In the genomic region with DNA sequence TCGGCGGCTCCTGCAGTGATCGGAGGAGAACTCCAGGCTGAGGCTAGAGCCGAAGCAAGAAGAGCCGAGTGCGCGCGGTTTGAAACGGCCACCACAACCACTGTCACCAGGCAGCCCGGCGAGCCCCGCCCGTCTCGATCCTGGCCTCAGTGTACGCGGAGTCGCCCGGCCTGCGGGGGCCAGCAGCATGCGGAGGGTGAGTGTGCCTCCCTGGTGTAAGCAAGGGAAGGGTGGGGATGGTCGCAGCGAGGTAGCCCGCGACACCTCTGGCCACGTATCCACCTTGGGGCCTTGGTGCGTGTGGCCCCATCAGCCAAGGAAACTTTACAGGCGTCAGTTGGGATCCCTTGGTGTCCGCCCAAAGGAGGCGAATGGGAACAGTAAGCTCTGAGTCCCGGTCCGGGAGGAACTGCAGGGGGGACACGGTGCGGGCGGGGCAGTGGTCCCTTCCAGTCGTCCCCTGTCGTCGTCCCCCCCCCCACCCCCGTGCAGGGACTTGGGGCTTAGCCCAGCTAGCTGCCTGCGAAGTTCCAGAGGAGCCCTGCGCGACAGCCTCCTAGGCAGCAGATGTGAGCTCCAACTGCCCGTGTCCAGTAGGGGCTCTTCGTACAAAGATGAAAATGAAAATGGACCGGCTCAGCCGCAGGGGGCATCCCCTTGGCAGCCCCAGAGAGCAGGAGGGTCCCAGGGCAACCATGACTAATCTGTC, we compare ENCODE assay signal across 9 mouse cellular contexts. TPM values are rescaled to one million over a fixed set of nuclear protein-coding genes. Genes with fewer than 3 reads are reported as not detected.
A peak's percentile ranks its signal among the peaks of the same experiment; 100 is the strongest.
DNase-seq lines count a peak whose midpoint lies in the region; ATAC-seq and TF ChIP-seq lines count a peak whose summit lies in the region.
"Had no signal": no experiment of that assay in that cellular context is flagged by ENCODE, and none has a peak within 500 bp of the region (broad histone marks: within the 10 kb centered on the region; RNA-seq: fewer than 3 reads in every experiment).

No protein-coding gene starts in this region.

- under 1% methylated on average over 45 of the region's 45 CpGs for WGBS in embryonic facial prominence, embryonic 11.5 days
- 2% methylated on average over 43 of the region's 45 CpGs for WGBS in limb, embryonic 14.5 days
- under 1% methylated on average over 45 of the region's 45 CpGs for WGBS in midbrain, embryonic 15.5 days

- H3K4me1 ChIP-seq in E14TG2a.4 (replicated peaks; ENCODE audit: low read depth, low read length) = peaks cover 12% of the 10 kb centered on the region
- H3K4me1 ChIP-seq in embryonic facial prominence, embryonic 11.5 days (ENCODE audit: control insufficient read depth, insufficient read depth, low read length) = no peaks in the 10 kb centered on the region
- H3K4me1 ChIP-seq in limb, embryonic 14.5 days (ENCODE audit: control insufficient read depth, insufficient read depth, low read length) = peaks cover 7% of the 10 kb centered on the region; the same call in 1 of the 2 replicates
- H3K4me1 ChIP-seq in midbrain, embryonic 15.5 days = peaks cover 12% of the 10 kb centered on the region

- TF ChIP-seq CTCF in E14TG2a.4 (conservative IDR thresholded peaks at IDR 0.05; ENCODE audit: low read length) = no peak

- intact Hi-C loops in heart, postnatal 14 days (cut with DNase I) = no loop called here

- H3K27me3 ChIP-seq in E14TG2a.4 (ENCODE audit: insufficient read depth, low read length) = peaks cover 36% of the 10 kb centered on the region
- peaks cover 6% of the 10 kb centered on the region for H3K27me3 ChIP-seq in embryonic facial prominence, embryonic 11.5 days (ENCODE audit: control insufficient read depth, insufficient read depth, low read length)
- H3K27me3 ChIP-seq in limb, embryonic 14.5 days (ENCODE audit: control insufficient read depth, insufficient read depth, low read length) = peaks cover 22% of the 10 kb centered on the region
- no peaks in the 10 kb centered on the region for H3K27me3 ChIP-seq in midbrain, embryonic 15.5 days (replicated peaks)

- peak overlapping the region; percentile 54 for H3K9ac ChIP-seq in embryonic facial prominence, embryonic 11.5 days (replicated peaks; ENCODE audit: low read length)
- H3K9ac ChIP-seq in limb, embryonic 14.5 days (ENCODE audit: low read depth, low read length, severe bottlenecking) = peak overlapping the region; percentile 50
- peak overlapping the region; percentile 52 for H3K9ac ChIP-seq in midbrain, embryonic 15.5 days

- H3K4me2 ChIP-seq in embryonic facial prominence, embryonic 11.5 days (ENCODE audit: low read depth, low read length) = peak overlapping the region; percentile 92
- peak overlapping the region; percentile 86 for H3K4me2 ChIP-seq in limb, embryonic 14.5 days (replicated peaks; ENCODE audit: low read depth, low read length, severe bottlenecking)
- H3K4me2 ChIP-seq in midbrain, embryonic 15.5 days = peak overlapping the region; percentile 97

- no peaks in the 10 kb centered on the region for H3K36me3 ChIP-seq in E14TG2a.4 (ENCODE audit: insufficient read depth, low read length)
- no peaks in the 10 kb centered on the region for H3K36me3 ChIP-seq in embryonic facial prominence, embryonic 11.5 days (replicated peaks; ENCODE audit: control insufficient read depth, insufficient read depth, low read depth, low read length)
- no peaks in the 10 kb centered on the region for H3K36me3 ChIP-seq in limb, embryonic 14.5 days (ENCODE audit: control insufficient read depth, insufficient read depth, low read length)
- no peaks in the 10 kb centered on the region for H3K36me3 ChIP-seq in midbrain, embryonic 15.5 days (replicated peaks)

- DNase-seq in adrenal gland, adult 18-20 months (ENCODE audit: low spot score in 2 of 2) = peak; percentile 18 to 33
- no peak for DNase-seq in adrenal gland, adult 8-10 months
- peak; percentile 34 for DNase-seq in embryonic facial prominence, embryonic 11.5 days (ENCODE audit: low spot score)
- peak; percentile 3 to 10 for DNase-seq in heart, postnatal 14 days
- no peak for DNase-seq in limb, embryonic 14.5 days (ENCODE audit: low spot score)
- DNase-seq in thymus, postnatal 10 days (ENCODE audit: low spot score in 2 of 2) = no peak

- H3K4me3 ChIP-seq in E14TG2a.4 (replicated peaks; ENCODE audit: low read length) = peak overlapping the region; percentile 75
- H3K4me3 ChIP-seq in embryonic facial prominence, embryonic 11.5 days (ENCODE audit: low read depth, low read length) = peak overlapping the region; percentile 42
- peak overlapping the region; percentile 41 for H3K4me3 ChIP-seq in limb, embryonic 14.5 days (replicated peaks; ENCODE audit: low read length)
- peak overlapping the region; percentile 47 for H3K4me3 ChIP-seq in midbrain, embryonic 15.5 days

- ATAC-seq in embryonic facial prominence, embryonic 11.5 days (replicated peaks; ENCODE audit: insufficient number of reproducible peaks, low FRiP score, low TSS enrichment, low read depth) = peak; percentile 56
- no peak for ATAC-seq in limb, embryonic 14.5 days (ENCODE audit: low FRiP score, low read depth)
- ATAC-seq in midbrain, embryonic 15.5 days (replicated peaks) = peak; percentile 72

- no peak overlapping the region for H3K27ac ChIP-seq in embryonic facial prominence, embryonic 11.5 days (replicated peaks; ENCODE audit: low read depth, low read length)
- no peak overlapping the region for H3K27ac ChIP-seq in limb, embryonic 14.5 days (replicated peaks; ENCODE audit: low read depth, low read length)
- no peak overlapping the region for H3K27ac ChIP-seq in midbrain, embryonic 15.5 days

- H3K9me3 ChIP-seq in E14TG2a.4 (ENCODE audit: low read length) = no peaks in the 10 kb centered on the region
- no peaks in the 10 kb centered on the region for H3K9me3 ChIP-seq in embryonic facial prominence, embryonic 11.5 days (replicated peaks; ENCODE audit: control insufficient read depth, low read length)
- no peaks in the 10 kb centered on the region for H3K9me3 ChIP-seq in limb, embryonic 14.5 days (ENCODE audit: control insufficient read depth, low read length)
- no peaks in the 10 kb centered on the region for H3K9me3 ChIP-seq in midbrain, embryonic 15.5 days

- no peak for TF ChIP-seq POLR2A in limb, embryonic 14.5 days (IDR thresholded peaks at IDR 0.05; ENCODE audit: borderline replicate concordance, extremely low read depth, insufficient read depth, insufficient read length)

RNA-seq across cellular contexts. Expression of a gene that starts 0.4 kb away (rescaled TPM):
- 10 to 100 TPM; 14.4 to 28.2 TPM for total RNA-seq in adrenal gland, adult 18-20 months (2021)
- 10 to 100 TPM; 12.4 to 22.2 (median 15.1) TPM for total RNA-seq in adrenal gland, adult 8-10 months (2022)
- polyA plus RNA-seq in embryonic facial prominence, embryonic 11.5 days (2014; fragmentation: Nextera tagmentation; extraction: Ambion mirVana) = 3.0 and 4.1 TPM in 2 replicates
- total RNA-seq in heart, postnatal 14 days (2021) = 10 to 100 TPM; 36.8 to 41.8 TPM
- 10.5 and 10.7 TPM in 2 replicates for polyA plus RNA-seq in limb, embryonic 14.5 days (2012; rRNA removed)
- 17.5 and 18.2 TPM in 2 replicates for polyA plus RNA-seq in limb, embryonic 14.5 days (2014; fragmentation: Nextera tagmentation; extraction: Ambion mirVana)
- polyA plus RNA-seq in midbrain, embryonic 15.5 days (2015; fragmentation: Nextera tagmentation; extraction: Ambion mirVana) = 12.0 and 13.7 TPM in 2 replicates

RNA-seq across cellular contexts. Expression of a gene that starts 13.7 kb away (rescaled TPM):
- not detected for total RNA-seq in adrenal gland, adult 18-20 months (2021)
- total RNA-seq in adrenal gland, adult 8-10 months (2022) = not detected
- not detected in 2 replicates for polyA plus RNA-seq in embryonic facial prominence, embryonic 11.5 days (2014; fragmentation: Nextera tagmentation; extraction: Ambion mirVana)
- total RNA-seq in heart, postnatal 14 days (2021) = not detected
- 0.26 TPM in 1 of 2 replicates, not detected in the other for polyA plus RNA-seq in limb, embryonic 14.5 days (2012; rRNA removed)
- polyA plus RNA-seq in limb, embryonic 14.5 days (2014; fragmentation: Nextera tagmentation; extraction: Ambion mirVana) = not detected in 2 replicates
- 0.38 TPM in 1 of 2 replicates, not detected in the other for polyA plus RNA-seq in midbrain, embryonic 15.5 days (2015; fragmentation: Nextera tagmentation; extraction: Ambion mirVana)
- total RNA-seq: gastrocnemius, postnatal 4 days had no signal

Comparison
In these comparisons a context has a peak if more than half of its experiments do, and no peak if none do; other contexts are left out.
1. DNase-seq: peak in adrenal gland, adult 18-20 months (2 of 2), embryonic facial prominence, embryonic 11.5 days (single experiment) and heart, postnatal 14 days (2 of 2); none in adrenal gland, adult 8-10 months (single experiment), limb, embryonic 14.5 days (single experiment) and thymus, postnatal 10 days (0 of 2).
2. Peak in every context shown above with its lines, with median percentiles within 50 percentile points of each other: H3K4me3 ChIP-seq, H3K4me2 ChIP-seq and H3K9ac ChIP-seq.